Mouse (Mus musculus) gastrocnemius, postnatal 10 days (tissue): ENCODE data around the gene Ivd. TPM values are rescaled to one million over a fixed set of nuclear protein-coding genes. Genes with fewer than 3 reads are reported as not detected.

Experiments used
- DNase-seq: peaks from one replicate; pipeline ENCODE4 v3.0.0; 2021; ENCODE audit warnings: mixed read lengths
- total RNA-seq, 2 experiments: library from RNA; stranded (reverse); gene quantifications; 2 replicates each; pipeline ENCODE4 v1.2.3; 2021

The Ivd gene
- total RNA-seq, 2 experiments from 2014 or later: 57.9 to 75.4 TPM

DNA sequence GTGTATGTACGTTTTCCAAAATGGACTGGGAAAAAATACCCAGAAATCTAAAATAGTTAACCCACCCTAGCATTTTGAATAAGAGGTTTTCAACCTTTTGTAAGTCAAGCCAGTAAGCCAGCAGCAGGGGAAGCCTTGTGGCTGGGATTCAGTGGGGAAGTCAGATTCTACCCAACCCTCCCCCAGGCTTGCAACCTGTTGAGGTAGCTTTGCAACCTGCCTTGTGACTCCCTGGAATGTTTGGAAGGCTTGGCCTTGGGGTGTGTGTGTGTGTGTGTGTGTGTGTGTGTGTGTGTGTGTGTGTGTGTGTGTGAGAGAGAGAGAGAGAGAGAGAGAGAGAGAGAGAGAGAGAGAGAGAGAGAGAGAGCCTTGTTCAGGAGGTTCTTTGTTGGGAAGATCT, 47.4 kb downstream of the Ivd start:
- DNase-seq: no peak

DNA sequence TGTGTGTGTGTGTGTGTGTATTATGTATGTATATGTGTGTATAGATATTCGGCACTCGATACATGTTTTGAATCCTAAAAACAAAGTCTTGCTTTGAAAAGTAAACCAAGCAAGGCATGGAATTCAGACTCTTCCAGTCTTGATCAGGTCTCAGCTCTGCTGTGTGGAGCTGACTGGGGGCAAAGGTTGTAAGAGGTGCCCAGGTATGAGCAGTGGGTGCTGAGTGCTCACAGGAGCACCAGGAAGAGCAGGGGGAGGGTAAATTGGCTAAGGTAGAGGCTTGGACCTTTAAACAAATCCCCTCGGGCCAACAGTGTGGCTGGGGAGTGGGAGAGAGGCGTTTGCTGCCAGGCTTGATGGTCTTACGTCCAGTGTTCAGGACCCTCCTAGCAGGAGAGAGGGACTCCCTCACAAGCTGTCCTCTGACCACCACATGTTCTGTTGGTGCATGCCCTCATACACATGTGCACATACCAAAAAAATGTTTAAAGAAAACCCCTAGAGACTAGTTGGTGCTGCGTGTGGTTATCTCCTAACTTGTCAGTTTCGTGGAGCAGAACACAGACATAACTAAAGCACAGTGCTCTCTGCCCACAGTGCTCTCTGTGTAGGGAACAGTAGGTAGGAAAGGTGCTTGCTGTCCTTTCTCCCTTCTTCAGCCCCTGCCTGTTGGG, 49.0 kb downstream of the Ivd start:
- DNase-seq: no peak

DNA sequence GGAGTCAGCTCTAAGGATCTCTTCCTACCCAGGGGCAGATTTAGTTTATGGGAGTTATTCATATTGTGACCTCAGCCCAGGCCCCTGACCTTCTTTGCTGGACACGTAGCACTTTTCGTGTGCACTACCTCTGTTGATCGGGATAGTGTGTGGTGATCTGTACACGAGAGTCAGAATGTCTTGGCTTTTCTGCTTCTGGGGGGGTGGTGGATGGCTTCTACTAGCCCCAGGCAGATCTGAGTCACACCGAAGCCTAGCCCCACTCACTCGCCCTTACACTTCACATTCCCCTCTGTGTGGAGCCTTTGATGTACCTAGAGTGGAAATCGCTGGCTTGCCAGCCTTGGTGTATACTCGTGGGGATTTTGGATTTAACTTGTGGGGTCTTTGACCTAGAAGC, 51.0 kb downstream of the Ivd start:
- no peak for DNase-seq

DNA sequence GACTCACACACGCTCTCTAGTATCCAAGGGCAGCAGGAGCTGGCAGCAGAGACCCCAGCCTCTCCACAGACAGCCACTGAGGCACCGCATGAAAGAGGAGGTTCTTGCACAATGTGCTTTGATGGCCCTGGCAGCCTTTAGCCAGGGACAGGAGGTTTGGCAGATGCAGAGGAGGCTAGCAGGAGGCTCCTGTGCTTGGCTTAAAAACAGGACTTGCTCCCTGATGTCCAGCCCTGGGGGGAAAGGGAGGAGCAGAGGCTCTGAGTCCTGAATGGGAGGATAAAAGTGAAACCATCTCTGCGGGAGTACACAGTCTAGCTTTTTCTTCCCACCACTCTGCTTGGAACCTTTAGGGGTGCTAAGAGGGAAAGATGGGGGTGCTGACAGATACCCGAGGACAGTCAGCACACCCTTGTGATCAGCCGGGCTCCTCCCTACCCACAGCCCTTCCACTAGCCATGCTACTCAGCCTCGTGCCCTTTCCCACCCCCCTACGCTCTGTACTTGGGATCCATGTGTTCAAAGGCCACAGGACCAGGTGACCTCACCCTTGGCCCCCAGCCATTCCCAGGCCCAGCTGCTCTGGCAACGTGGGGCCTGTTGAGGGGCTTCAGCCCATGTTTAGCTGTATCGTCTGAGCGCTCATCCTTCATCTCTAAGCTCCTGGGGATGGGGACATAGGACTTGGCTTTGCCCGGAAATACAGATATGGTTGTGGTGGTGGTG, 52.0 kb downstream of the Ivd start:
- peak; percentile 36 for DNase-seq

DNA sequence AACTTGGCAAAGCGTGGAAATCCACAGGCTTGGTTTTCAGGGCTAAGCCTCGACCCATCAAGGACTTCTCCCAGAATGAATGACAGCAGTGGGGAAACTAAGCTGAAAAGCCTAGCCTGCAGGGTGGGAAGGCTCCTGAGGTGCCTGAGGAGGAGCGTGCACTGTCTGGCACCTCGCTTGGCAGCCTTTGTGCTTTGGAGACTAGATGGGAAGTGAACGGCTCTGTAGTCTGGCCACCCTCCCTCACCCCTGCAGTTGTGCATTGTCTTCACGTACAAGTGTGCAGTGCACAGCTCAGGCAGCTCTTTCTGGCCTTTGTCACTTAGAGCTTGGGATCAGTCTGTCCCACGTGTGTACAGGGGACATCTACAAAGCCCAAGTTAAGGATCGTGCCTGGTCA, 52.9 kb downstream of the Ivd start:
- no peak for DNase-seq

DNA sequence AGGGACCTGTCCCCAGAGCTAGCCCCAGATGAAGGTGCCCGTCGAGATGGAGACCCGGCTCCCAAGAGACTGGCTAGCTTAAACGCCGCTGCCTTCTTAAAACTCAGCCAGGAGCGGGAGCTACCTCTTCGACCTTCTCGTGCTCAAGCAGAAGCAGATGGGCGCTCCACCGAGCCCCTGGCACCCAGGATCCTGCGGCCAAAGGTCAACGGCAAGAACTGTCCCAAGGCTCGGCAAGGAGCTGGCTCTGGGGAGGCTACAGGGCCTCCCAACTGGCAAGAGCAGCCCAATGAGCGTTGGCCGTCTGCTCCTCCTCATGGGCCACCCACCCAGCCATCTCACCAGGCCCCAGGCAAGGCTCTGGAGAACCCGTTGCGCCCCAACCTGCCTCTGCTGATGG, 54.7 kb downstream of the Ivd start:
- DNase-seq: no peak

DNA sequence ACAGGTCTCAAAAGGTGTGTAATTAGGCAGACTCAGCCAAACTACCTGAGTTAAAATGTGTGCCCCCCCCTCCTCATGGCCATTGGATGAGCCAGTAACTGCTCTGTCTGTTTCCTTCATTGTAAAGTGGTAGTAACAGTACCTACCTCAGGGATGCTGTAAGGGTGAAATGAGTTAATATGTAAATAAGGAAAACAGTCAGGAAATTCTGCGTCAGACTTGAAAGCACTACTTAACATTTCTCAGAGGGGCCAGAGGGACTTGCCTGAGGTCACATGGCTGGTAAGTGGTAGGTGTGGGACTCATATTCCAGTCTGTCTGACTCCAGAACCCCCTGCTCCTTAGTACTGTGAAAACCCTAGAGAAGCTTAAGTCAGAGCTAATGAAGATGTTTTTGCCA, 56.8 kb downstream of the Ivd start:
- DNase-seq: no peak

DNA sequence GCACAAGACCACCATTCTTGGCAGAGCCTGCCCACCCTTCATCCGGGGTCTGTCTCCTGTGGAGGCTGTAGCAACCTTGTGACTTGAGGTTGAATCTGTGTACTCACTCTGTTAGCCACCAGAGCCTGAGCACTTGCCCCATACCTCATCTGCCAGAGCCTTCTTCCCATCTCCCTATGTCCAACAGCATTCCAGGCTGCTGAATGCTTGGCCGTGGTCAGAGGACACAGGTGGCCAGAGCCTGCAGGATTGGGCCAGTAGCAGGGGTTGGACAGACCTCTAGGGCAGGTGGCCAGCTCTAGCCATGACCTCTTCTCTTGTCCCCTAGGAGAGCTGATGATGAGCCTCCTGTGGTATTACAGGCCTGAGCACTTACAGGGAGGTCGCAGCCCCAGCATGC, 58.7 kb downstream of the Ivd start:
- no peak for DNase-seq

DNA sequence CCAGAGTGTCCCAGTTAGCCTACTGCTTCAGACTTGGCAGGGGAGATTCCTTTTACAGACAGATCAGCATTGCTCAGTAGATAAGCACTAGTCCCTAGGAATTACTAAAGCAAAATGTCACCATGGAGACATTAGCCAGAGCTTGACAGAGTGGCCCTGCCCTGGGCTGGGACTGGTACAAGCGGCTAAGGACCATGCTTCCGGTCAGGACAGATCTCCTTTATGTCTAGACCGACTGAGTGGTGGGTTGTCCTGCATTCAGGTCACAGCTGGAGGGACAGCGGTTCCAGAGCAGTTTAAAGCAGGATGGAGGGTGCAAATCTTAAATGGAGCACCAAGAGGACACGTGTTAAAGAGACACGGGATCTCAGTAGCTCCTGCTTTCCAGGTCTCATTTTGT, 64.2 kb downstream of the Ivd start:
- no peak for DNase-seq

DNA sequence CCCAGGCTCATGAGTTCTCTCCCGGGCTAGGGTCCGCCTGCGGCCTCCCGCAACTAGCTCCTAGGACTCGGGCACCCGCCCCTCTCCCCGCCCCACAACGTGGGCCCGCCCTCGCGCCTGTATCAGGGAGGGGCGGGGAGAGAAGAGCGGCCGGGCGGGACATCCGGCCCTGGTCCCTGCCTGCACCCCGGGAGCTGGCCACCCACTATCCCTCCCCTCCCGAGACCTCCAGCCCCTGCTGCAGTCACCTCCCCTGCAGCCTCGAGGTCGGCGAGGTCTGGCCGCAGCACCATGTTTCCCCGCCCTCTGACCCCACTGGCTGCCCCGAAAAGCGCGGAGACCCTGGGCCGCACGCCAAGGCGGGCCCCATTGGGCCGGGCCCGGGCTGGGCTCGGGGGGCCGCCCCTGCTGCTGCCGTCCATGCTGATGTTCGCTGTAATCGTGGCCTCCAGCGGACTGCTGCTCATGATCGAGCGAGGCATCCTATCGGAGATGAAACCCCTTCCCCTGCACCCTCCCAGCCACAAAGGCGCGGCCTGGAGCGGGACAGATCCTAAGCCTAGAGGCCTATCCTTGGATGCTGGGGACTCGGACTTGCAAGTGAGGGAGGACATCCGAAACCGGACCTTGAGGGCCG, 64.7 kb downstream of the Ivd start, which contains the start of gene Chst14:
TSS of gene Chst14 (plus strand) at position 136 of the 637 bp plus-strand sequence.
- peak; percentile 80 for DNase-seq

DNA sequence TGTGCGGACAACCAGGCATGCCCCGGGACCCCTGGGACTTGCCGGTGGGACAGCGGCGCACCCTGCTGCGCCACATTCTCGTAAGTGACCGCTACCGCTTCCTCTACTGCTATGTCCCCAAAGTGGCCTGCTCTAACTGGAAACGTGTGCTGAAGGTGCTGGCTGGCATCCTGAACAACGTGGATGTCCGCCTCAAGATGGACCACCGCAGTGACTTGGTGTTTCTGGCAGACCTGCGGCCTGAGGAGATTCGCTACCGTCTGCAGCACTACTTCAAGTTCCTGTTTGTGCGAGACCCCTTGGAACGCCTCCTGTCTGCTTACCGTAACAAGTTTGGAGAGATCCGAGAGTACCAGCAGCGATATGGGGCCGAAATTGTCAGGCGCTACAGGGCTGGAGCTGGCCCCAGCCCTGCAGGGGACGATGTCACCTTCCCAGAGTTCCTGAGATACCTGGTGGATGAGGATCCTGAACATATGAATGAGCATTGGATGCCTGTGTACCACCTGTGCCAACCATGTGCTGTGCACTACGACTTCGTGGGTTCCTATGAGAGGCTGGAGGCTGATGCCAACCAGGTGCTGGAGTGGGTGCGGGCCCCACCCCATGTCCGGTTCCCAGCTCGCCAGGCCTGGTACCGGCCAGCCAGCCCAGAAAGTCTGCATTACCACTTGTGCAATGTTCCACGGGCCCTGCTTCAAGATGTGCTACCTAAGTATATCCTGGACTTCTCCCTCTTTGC, 65.4 kb downstream of the Ivd start:
- no peak for DNase-seq

Other genes with a start within 250 kb of the Ivd start
- under 1 TPM; 0.33 to 0.43 TPM for gene Pak6, start 198.7 kb upstream of the Ivd start, total RNA-seq
- gene Ankrd63, start 158.0 kb upstream of the Ivd start, total RNA-seq: under 1 TPM in 1 of 2 experiments, not detected in 1; 0.09 TPM
- gene Plcb2, start 133.5 kb upstream of the Ivd start, total RNA-seq: 1 to 10 TPM in 1 of 2 experiments, under 1 TPM in 1; 0.40 to 1.1 TPM
- 1 to 10 TPM; 6.0 to 8.6 TPM for gene Inafm2, start 116.2 kb upstream of the Ivd start, total RNA-seq
- 1 to 10 TPM; 5.7 to 8.5 TPM for gene Ccdc9b, start 99.3 kb upstream of the Ivd start, total RNA-seq
- not detected for gene Phgr1, start 89.2 kb upstream of the Ivd start, total RNA-seq
- under 1 TPM; 0.34 to 0.35 TPM for gene Disp2, start 82.2 kb upstream of the Ivd start, total RNA-seq
- gene Knstrn, start 48.0 kb upstream of the Ivd start, total RNA-seq: 10 to 100 TPM in 1 of 2 experiments, 1 to 10 TPM in 1; 9.4 to 10.0 TPM
- gene Bahd1, start 38.4 kb downstream of the Ivd start, total RNA-seq: 1 to 10 TPM; 4.8 to 7.4 TPM
- gene Chst14, start 64.5 kb downstream of the Ivd start, total RNA-seq: 10 to 100 TPM in 1 of 2 experiments, 1 to 10 TPM in 1; 9.8 to 11.3 TPM
- gene Ccdc32, start 167.4 kb downstream of the Ivd start, total RNA-seq: 1 to 10 TPM; 7.4 to 8.2 TPM
- gene Rpusd2, start 172.8 kb downstream of the Ivd start, total RNA-seq: 1 to 10 TPM; 3.8 to 4.3 TPM
- gene Knl1, start 185.2 kb downstream of the Ivd start, total RNA-seq: 1 to 10 TPM; 4.9 to 7.7 TPM